Mouse (Mus musculus) fat pad, adult 2 months (tissue): ENCODE results near the gene Socs5.
"Not testable (repeated sequence)": the region's sequence is repeated elsewhere in the genome, so short reads cannot be mapped to it uniquely, and the experiment has no call there.

Experiments
- DNase-seq: peaks from one replicate; pipeline ENCODE4 v3.0.0-alpha.2; 2011; ENCODE audit warnings: low read depth, low spot score; ENCODE audit errors: extremely low read depth

Socs5 gene

GRCm38 (mm10) chr17:87107623-87108221 lies at the start of gene Socs5:
Gene Socs5, plus strand, starts transcription at chr17:87107679.
- no peak for DNase-seq

DNA sequence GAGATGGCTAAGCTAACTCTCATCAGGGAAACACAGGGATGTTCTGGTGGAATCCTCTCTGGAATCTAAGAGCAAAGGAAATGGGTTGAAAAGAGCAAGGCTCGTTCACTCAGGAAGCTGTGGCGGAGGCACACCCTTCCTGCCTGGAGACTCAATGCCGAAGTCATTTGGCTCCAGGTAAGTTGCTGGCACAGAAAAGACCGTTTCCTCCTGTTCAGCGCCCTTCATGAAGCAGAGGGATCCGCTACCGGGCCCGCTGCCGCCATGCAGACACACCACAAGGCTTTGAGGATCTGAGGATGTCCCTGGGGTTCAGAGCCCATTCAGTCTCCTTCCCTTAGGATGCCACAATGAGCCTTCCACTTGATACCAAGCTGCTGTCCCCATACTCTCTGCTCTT lies 44.8 kb upstream of the Socs5 start:
- DNase-seq = no peak

GRCm38 (mm10) chr17:87063461-87063860 lies 44.0 kb upstream of the Socs5 start:
- no peak for DNase-seq

DNA sequence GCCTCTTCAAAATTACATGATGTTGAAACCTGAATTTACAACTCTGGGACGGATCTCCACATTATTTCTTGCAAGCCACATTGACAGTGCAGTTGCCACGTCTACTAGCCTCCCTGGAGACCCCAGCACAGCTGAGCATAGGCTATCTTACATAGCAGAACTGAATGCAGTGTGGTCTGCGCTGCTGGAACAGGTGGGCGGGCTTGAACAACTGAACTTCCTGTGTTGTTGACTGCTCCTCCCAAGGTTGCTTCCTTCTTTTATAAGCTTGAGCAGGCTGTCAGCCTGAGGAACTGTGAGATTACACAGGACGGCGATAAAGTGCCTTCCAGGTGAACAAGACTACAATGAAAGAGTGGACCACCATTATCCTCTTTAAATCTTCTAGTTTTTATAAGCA lies 43.5 kb upstream of the Socs5 start:
- DNase-seq = no peak

GRCm38 (mm10) chr17:87068997-87069396 lies 38.5 kb upstream of the Socs5 start:
- DNase-seq = no peak

GRCm38 (mm10) chr17:87072183-87072582 lies 35.3 kb upstream of the Socs5 start:
- not testable (repeated sequence) for DNase-seq

DNA sequence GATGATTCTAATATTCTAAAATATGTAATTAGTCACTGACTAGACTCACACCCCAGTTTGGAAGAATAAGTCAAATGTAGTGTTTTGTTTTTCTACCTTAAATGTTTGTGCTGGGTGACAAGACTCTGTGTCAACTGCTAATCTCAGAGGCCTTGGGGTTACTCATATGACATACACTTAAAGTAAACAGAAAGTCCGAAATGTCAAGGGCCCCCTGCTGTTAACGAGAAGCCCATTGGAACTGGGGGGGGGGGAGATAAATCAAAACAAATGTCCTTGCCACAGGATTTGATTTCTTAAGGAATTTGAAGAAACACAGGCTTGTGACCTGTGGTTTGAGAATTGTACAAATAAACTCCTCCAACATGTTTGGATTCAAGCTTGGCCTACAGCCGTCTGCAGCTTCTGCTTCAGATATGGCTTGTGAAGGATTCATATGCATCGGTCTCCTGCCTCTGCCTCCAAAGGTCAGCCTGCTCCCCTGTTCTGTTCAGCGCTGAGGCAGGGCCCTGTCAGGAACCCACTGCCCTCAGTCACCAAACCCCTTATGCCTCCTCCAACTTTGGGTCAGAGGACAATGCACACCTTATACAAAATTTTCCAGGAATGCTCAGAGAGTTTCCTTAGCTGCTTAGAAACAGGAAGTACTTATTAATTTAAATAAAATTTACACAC lies 34.6 kb upstream of the Socs5 start:
- no peak for DNase-seq

DNA sequence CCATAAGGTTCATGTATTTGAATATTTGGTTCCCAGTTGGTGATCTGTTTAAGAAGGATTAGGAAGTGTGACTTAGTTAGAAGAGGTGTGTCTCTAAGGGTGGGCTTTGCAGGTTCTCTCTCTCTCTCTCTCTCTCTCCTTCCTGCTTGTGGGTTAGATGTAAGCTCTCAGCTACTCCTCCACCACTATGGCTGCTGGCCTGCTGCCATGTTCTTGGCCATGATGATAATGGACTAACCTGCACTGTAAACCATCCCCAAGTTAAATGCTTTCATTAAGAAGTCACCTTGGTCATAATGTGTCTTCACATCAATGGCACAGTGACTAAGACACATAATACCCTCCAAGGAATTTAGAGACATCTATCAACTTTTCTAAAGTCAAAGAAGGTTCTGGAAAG lies 34.0 kb upstream of the Socs5 start:
- no peak for DNase-seq

GRCm38 (mm10) chr17:87078217-87078616 lies 29.3 kb upstream of the Socs5 start:
- DNase-seq = not testable (repeated sequence)

- no peak for DNase-seq
These were observed 26.8 kb upstream of the Socs5 start for GRCm38 (mm10) chr17:87080724-87081123.

- no peak for DNase-seq
These were observed 24.9 kb upstream of the Socs5 start for GRCm38 (mm10) chr17:87082547-87082946.

- no peak for DNase-seq
These were observed 23.8 kb upstream of the Socs5 start for GRCm38 (mm10) chr17:87083671-87084070.

- DNase-seq = no peak
These were observed 21.8 kb upstream of the Socs5 start for GRCm38 (mm10) chr17:87085726-87086125.

- DNase-seq = no peak
These were observed 18.2 kb upstream of the Socs5 start for GRCm38 (mm10) chr17:87089296-87089695.

DNA sequence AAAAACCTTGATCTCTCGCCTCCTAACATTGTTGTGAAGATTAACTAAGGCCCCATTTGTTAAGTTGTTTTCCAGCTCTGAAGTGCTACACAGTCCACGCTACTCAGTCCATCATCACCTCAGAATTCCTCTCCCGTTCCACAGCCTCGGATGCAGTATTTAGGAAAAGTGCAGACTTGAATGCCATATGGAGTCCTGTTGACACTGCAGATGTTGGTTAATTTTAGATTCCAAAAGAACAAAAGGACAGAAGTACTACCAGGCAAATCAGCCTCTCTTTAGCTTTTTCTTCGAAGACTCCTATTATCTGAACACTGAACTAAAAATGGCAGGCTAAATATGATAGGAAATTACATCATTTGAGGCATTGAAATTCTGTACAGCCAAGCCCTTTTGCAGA lies 14.4 kb upstream of the Socs5 start:
- DNase-seq = no peak

- DNase-seq = no peak
These were observed 10.5 kb upstream of the Socs5 start for GRCm38 (mm10) chr17:87096951-87097350.

DNA sequence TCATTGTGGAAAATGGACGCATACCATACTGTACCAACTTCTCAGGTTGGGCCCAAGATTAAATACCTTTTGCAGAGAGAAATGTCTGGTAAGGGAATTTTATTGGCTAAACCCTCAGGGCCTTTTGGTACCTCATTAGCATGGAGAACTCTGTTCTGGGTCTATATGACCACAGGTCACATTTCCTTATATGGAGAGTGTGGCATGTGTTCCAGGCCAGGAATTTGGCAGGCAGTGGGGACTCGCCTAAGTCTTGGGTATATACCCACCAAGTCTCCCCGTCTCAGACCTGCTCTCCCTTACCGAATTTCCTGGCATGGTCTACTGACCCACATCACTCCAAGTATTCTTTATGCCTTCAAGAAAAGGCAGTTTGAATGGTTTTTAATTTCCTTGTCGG lies 9.9 kb upstream of the Socs5 start:
- no peak for DNase-seq

- no peak for DNase-seq
These were observed 6.5 kb upstream of the Socs5 start for GRCm38 (mm10) chr17:87100947-87101346.

DNA sequence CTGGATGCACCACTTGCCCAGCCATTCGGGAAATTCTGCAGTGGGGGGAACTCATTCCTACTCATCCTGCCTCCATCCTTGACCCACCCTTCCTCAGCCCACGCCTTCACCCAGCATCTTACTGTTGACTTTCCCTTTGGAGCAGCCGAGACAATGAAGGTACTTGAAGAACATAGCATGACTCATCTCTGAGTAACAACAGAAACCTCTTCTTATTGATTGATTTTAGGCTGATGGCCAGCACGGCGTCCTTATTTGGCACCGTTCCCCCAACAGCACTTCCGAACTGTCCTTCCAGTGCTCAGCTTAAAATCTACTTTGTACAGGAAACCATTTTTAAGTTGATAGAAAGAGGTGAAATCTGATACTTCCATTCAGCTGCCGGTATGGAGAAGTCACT lies 4.8 kb upstream of the Socs5 start:
- DNase-seq = no peak

- DNase-seq = no peak
These were observed 4.4 kb upstream of the Socs5 start for GRCm38 (mm10) chr17:87103060-87103459.

GRCm38 (mm10) chr17:87104276-87104675 lies 3.2 kb upstream of the Socs5 start:
- no peak for DNase-seq

- DNase-seq = no peak
These were observed 1.5 kb upstream of the Socs5 start for GRCm38 (mm10) chr17:87105941-87106340.
